Mouse (Mus musculus) mouse embryonic stem cell (cell line): ENCODE results near the gene Hao2.

Experiments
- in situ Hi-C, 2 experiments: fragments of 300-500 bp; cut with MboI; formaldehyde crosslinking; loops; 1 replicate in 1 of 2; 3 replicates in 1 of 2; pipeline ENCODE4 v1.14.3; 2019 to 2020; ENCODE audit warnings: low sequenced_read_pairs in 2 of 2, low pct_unique_long_range_greater_than_20kb in 1 of 2, mixed read lengths in 1 of 2; ENCODE audit not compliant: unreplicated experiment in 1 of 2

The Hao2 gene

DNA sequence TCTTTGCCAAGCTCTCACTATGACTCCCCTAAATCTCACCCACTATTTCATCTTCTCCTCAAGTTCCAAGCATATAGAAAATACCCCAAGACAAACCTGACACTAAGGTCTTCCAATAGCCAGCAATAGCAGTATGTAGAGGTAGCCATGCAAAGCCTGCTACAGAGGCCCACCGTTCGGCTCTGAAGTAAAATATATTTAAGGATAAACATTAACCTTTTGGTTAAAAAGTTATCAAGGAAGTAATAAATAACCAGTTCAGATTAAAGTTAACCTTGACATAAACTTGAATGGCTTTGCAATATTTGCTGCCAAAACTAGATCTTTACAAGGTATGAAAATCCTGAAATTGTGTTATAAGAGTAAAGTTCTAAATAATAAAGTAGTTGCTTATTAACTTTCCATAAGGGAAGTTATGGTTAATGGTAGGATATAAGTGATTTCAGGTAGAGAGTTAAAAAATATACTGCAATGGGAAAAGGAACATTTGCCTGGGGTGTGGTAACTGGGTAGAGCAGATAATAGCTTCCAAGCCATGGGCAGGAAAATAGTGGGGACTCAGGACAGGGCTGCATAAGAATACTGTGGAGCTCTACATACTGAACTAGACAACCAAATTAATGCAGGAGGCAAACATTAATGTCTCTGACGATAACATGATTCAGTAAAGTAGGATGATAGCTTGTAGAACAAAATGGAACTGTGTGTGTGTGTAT, at the start of gene Hao2:
TSS of gene Hao2 (minus strand) at position 183 of the 716 bp plus-strand sequence.
- in situ Hi-C loops = no loop called here

DNA sequence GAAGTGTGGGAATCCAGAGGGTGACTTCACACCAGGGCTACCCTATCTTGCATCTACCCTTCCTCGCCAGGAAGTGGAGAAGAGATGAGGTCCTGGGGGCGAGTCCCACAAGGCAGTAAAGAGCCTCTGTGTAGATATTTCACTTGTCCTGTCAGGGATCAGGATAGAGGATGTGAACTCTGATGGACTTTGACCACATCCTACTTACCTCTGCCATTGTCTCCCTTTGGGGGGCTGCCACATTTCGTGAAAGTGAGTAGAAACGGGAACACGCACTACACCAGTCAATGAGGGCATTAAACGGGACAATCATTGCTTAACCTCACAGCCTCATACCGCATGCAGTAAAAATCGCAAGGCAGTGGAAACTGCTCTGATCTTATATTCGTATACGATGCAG, 48.6 kb upstream of the Hao2 start:
- in situ Hi-C loops = no loop called here

DNA sequence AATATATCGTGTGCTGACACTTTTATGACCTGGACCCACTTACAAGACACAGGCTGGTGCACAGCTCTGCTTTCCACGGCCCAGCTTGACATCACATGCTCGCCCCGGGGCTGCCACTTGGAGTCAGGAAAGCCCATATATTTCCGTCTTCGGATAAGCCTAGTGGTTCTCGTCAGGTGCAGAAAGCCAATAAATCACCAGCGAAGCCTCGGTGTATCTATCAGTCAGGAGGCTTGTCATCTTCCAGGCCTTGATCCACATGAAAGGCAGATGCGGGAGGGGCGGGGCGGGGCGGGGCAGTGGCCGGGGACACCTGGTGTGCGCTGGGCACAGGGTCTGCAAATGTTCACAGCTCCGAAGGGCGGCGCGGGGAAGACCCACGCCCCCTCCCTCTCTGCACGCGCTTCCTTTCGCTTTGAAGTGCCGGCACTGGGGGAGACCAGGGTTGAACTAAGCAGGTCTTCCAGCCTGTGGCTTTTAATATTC, 48.1 kb upstream of the Hao2 start:
- in situ Hi-C loops = no loop called here

DNA sequence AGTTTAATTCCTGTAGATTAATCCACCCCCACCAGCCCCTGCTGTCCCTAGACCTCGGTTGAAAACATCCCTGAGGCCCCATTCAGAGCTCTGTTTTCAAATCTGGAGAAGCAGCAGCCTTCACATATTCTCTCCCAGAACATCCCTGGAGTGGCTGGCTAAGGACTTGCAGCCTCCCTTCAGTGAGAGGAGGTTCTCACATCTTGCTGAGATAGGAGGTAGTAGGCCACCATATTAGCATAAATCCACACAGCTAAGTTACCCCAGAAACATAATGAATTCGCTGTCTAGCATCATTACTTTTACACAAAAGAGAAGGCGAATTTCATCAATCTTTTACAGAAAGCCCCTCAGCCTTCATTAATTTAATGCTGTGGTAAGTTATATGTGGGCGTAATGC, 47.2 kb upstream of the Hao2 start:
- in situ Hi-C loops = no loop called here

DNA sequence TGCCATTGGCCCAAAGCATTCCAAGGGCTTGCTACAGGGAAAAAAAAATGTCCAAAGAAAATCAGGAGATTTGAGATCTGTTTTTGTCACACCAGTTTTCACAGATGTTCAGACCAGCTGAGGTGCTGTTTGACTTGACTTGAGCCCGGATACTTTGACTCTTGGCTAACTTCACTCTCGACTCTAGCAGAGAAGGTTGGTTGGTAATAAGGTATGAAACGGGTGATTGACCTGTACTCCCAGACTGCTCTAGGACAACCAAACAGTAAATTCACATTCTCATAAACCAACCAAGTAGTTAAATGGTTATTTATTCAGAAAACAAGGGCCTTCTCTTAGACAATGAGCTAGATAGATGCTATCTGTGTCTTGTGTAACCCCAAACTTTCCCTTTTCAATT, 43.4 kb upstream of the Hao2 start:
- in situ Hi-C loops = no loop called here

DNA sequence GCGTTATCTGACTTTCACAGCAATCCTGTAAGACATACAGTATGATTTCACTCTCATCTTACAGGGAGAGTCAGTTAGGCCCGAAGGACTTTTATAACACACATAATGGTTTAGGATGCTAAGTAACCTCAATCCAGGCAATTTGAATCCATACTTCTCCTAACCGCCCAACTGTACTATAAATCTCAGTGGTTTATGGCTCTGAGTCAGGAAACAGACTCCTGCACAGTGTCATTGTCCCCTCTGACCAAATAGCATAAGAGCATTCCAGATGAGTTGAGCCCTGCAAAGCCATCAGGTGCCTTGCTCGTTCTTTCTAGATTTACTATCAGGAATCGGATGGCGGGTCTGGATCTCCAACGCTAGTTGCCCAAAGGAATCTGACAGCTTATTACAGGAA, 41.6 kb upstream of the Hao2 start:
- in situ Hi-C loops = no loop called here

DNA sequence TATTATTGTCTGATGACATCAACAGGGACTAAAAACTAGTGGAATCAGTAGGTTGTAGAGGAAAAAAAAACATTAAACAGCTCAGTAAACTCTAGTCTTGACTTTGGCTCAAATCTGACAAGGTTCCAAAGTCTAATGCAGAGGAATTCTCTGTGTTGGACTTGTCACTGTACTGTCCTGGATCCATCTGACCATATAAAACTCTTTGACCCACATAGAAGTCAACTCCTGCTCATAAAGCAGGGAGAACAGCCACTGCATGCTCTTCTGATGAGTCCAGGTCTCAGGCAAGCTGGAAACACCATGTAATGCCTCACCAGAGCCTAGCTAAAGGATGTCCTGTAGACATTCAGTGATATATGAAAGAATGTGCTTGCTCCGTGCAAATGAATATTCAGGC, 41.0 kb upstream of the Hao2 start:
- in situ Hi-C loops = no loop called here

DNA sequence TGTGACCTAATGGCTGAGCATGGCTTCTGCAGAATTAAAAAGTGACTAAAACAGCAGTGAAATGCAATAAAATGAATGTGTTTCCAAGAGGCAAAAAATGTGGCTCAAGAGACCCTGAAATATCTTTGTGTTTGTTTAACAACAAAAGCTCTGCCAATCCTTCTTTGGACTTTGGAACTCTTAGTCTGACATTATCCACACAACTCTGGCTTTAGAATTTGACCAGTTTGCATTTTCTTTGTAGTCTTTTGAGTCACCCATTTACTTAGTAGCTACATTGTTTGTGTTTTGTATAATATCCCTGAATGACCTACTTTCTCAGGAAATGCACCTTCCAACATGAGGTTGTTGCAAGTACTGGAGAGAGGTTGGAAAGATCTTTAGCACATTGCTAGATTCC, 39.4 kb upstream of the Hao2 start:
- in situ Hi-C loops = no loop called here

DNA sequence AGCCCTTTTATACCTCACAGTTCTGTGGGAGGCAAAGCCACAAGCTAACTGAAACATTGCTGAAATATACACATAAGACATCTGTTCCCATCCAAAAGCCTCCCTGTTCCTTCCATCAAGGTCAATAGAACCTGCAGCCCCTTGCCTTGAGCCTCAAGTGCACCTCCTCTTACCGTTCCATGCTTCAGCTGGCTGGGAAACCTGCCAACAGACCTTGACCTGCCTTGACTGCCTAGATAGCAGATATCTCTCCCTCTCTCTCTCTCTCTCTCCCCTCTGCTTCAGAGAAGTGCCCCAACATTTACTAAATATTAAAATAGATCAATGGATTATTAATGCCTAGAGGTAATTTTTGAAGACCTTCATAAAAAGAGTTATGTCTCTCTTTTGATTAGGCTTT, 38.8 kb upstream of the Hao2 start:
- in situ Hi-C loops = no loop called here

DNA sequence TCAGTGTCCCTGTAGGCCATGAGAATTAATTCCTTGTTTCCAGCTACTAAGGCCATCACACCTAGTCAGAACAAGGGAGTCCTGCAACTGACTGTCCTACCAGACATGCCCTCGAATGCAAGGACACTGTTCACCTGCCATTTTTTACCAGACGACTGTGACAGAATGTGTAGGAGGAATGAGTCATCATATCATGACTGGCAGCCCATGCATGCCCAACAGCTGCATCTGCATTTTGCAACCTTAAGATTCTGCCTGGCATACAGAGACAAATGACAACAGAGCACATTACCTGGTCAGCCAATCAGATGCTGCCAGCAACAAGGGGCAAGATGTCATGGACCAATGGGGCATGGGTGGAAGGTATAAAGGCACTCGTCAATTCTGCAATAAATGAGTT, 27.4 kb upstream of the Hao2 start:
- in situ Hi-C loops = no loop called here

DNA sequence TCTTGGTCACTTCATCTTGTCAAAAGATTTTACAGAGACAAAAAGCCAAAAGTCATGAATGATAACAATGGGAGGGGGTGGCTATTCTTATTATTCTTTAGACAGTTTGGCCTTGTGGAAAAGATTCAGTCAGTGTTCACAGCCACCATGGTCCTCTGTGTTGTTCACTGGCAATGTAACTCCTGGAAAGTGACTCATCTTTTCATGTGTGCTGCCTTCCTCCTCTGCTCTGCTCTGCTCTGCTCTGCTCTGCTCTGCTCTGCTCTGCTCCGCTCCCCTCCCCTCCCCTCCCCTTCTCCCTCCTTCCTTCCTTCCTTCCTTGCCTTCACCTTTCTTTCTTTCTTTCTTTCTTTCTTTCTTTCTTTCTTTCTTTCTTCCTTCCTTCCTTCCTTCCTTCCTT, 24.2 kb upstream of the Hao2 start:
- in situ Hi-C loops = no loop called here

DNA sequence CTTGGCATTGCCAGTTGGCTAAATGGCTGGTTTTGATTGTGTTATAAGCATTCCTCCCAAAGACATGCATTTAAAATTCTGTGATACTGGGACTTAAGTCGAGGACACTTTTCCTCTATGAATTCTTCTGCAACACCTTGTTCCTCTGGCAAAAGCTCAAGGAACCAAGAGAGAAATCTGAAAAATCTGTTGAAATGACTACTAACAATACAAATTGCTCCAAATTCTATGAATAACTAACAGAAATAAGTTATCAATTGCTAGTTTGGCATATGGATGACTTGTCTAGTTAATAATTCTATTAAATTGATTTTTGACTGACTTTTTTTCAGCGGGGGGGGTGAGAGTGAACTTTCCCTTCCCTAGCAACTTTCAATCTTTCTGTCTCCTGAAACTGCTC, 23.8 kb upstream of the Hao2 start:
- in situ Hi-C loops = no loop called here

DNA sequence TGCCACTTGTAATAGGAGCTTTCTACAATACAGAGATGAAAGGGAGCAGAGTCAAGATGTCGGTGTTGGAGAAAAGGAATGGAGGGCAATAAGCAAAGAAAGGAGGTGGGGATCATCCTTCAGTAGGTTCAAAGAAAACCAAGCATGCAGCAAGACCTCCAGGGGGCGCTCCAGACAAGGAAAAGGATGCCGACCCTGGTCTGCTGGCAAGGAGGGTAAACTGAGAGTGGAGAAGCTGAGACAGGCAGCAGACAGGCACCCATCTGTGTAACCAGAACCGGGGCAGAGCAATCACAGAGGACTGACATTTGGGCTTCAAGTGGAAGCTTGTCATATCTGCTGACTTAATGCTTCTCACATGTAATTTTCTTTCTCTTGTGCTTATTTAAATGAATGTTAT, 22.6 kb upstream of the Hao2 start:
- in situ Hi-C loops = no loop called here

DNA sequence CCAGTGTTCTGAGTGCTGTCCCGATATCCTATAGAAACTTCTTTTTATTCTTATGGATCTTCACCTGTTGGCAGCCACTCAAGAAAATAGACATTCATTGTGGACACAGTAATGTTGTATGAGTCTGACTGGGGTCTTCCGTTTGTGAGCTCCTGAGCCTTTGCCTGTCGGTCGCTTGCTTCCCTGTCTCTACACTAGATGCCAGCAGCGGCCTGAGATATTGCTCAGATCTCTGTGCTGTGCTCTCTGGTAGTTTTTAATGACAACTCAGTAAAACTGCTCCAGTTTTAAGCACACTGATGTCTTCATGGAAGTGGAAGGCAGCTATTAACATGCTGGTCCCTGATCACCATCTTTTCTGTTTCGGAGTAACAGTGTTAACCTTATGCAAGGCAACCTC, 20.6 kb upstream of the Hao2 start:
- in situ Hi-C loops = no loop called here

DNA sequence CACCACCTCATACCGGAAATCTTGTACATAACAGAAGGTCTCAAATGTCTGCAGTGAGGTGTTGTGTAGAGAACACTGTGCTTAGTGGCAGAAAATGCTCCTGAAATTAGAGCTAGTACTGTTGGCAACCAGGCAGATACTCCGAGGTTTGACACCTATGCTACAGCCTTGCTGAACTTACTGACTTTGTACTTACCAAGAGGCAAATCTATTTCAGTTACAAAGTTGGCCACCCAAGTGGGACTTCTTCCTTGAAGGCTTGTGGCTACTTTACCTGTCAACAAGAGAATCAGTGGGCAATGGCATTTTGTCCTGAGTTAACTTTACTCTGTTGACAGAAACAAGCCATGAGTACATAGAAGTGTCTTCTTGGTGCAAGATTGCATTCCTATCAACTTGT, 4.6 kb upstream of the Hao2 start:
- in situ Hi-C loops = no loop called here

DNA sequence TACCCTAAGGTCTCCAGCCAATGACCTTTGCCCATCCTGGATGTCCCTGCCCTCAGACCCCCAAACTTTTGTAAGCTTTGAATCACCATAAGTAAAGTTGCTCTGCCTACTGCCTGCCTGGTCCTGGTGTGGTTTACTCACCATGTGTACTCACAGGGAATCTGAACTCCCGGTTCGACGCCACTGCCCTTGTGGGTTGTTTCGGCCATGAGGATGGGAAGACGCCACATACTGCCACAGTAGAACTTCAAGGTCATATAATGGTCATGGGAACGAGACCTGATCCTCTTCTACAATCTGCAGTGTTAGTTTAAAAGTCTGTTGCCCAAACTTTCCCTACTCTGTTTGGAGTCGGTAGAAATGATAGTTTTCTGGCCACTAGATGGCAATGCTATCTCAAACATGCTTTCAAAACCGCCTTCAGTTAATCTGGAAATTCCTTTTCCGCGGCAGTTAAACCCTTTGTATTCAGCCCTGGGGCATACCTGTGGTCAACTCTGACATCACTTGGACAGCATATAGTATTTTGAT, 2.1 kb upstream of the Hao2 start:
- in situ Hi-C loops = no loop called here

DNA sequence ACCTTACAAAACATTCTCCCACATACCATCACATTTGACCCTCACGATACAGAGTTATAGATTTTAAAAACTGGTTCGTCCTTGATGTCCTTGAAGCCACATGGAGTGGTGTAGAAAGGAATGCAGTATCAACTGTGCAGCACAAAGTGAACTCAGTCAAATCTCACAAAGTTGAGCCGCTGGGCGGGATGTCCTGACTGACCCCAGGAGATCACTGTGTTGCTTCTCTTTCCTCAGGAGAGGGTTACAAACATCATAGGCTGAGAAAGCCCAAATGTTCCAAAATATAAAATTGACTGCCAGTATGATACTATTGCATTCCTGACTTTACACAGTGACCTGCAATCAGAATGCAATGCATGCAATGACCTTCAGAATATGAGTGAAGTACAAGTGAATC, 2.6 kb downstream of the Hao2 start:
- in situ Hi-C loops = no loop called here

DNA sequence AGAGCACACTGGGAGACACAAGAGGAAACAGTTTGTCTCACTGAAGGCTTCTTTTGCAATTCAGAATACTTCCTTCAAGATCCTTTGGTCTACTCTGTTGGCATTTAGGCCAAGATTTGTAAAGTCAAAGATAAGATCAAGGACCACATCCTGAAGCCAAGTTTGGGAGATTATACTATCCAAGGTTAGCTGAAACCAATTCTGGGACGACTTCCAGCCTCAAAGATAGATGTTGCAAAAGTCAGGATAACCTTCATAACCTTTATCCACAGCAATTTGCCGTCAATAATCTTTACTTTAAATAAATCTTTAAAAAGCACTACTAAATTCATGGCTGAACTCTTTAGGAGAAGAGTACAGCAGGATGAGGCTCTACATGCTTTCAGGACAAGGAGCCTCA, 4.8 kb downstream of the Hao2 start:
- in situ Hi-C loops = no loop called here

DNA sequence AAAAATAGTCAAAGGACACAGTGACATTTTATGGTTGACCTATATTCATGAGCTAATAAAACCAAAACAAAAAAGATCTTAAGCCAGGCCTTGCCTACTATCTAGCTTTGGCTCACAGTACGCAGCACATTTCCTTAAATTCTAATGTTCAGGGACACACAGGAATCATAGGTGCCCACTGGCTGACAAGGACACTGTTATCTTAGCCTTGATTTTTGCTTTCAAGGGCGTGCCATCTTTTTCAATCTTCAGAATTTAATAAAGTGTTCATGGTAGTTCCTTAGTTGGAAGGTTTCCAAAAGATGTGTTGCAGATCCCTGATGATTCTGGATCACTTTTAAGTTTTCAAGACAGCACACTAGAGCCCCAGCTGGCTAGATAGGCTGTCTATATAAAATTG, 12.2 kb downstream of the Hao2 start:
- in situ Hi-C loops = no loop called here

DNA sequence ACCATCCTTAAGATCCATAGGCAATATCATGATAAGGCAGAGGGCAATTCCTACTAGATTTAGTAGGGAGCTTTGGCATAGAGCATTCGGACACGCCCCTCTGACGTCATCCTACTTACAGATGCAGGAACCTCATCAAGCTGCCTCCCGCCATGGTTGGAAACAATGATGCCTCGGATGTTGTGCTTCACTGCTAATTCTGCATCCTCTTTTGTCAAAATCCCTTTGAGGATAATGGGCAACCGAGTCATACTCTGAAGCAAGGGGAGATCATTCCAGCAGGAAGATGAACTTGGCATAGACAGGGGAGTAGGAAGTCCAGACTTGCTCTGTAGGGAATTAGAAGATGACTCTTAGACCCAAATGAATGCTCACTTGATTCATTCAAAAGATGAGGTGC, 12.8 kb downstream of the Hao2 start:
- in situ Hi-C loops = no loop called here

DNA sequence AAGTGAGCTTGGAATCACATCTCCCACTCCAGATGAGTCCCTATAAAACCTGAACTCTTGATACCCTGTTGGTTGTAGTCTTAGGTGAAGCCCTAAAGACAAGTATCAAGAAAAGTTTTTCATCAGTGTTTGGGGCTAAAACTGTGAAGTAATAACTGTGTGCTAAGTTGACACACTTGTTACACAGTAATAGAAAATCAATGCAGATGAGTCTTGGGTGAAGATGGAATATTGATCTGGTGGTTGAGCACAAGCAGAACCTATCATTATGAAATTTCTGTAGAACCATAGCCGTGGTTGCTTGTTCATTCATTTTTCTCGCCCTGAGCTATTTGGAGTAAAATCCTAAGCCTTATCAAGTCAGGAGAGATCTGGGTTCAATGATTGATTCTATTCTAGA, 24.8 kb downstream of the Hao2 start:
- in situ Hi-C loops = no loop called here
